Mouse (Mus musculus) cortical plate, adult 2 months (tissue): ENCODE measurements around the gene Myo5a. TPM values are rescaled to one million over a fixed set of nuclear protein-coding genes. Genes with fewer than 3 reads are reported as not detected.

ENCODE experiments used
- H3K27ac ChIP-seq: fragments of 200-500 bp; 2 replicates; pipeline ENCODE4 v1.5.1; 2012; ENCODE audit warnings: low read length, control low read depth, inconsistent platforms; ENCODE audit not compliant: insufficient read depth
- H3K4me1 ChIP-seq: fragments of 200-500 bp; 2 replicates; pipeline ENCODE4 v1.6.1; 2011; ENCODE audit warnings: low read length; ENCODE audit not compliant: control insufficient read depth, insufficient read depth
- H3K4me3 ChIP-seq: fragments of 200-500 bp; 2 replicates; pipeline ENCODE4 v1.5.1; 2011; ENCODE audit warnings: mild to moderate bottlenecking, low read length, control low read depth; ENCODE audit not compliant: insufficient read depth
- CTCF ChIP-seq: fragments of 200-500 bp; IDR thresholded peaks from 2 replicates; pipeline ENCODE4 v1.5.1; 2011; ENCODE audit warnings: mild to moderate bottlenecking, control low read depth, low read length; ENCODE audit not compliant: insufficient read depth; ENCODE audit errors: extremely low read depth
- POLR2A ChIP-seq: fragments of 200-500 bp; IDR thresholded peaks from 2 replicates; pipeline ENCODE4 v1.6.1; 2011; ENCODE audit warnings: mild to moderate bottlenecking, low read length, control low read depth; ENCODE audit not compliant: insufficient read depth; ENCODE audit errors: extremely low read depth
- polyA plus RNA-seq: library from polyadenylated mRNA; depleted of rRNA; stranded (reverse); fragments of >200 nt; gene quantifications from 2 replicates; pipeline ENCODE4 v1.2.3, GENCODE M21; 2012; rRNA removed

Myo5a gene
- polyA plus RNA-seq: 115 and 116 TPM in 2 replicates

DNA sequence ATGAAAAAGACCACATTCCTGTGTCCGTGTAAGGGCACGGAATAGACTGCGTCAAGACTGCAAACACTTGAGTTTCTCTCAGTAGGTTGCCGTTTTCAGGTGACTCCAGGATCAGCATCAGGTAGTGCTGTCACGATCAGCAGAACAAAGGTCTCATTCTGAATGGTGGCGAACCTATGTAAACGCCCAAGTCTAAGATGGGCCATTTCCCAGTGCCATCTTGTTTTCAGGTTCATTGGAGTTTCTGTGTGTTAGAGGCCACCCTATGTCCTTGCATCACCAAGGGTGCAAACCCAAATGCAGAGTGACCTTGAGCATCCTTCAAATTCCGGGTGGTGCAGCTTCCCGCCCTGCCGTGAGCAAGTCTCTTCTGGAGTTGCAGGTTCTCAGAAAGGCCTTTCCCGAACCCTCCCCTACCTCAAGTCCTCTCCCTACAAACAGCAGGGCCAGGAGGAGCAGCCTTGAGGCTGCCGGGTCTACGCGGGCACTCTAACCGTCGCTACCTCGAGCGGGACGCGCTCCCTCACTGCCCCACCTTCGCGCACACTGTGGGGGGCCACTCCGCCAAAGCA lies at the start of gene Myo5a:
Gene Myo5a, plus strand, starts transcription at position 559 of the 572 bp plus-strand sequence.
- Histone ChIP-seq H3K27ac (peak within 1 kb of the TSS; percentile 99), H3K4me3 (peak within 1 kb of the TSS; percentile 99), H3K4me1 (peaks cover 1% of the 10 kb centered on the region; the same call in 1 of the 2 replicates)
- no peak for TF ChIP-seq POLR2A

DNA sequence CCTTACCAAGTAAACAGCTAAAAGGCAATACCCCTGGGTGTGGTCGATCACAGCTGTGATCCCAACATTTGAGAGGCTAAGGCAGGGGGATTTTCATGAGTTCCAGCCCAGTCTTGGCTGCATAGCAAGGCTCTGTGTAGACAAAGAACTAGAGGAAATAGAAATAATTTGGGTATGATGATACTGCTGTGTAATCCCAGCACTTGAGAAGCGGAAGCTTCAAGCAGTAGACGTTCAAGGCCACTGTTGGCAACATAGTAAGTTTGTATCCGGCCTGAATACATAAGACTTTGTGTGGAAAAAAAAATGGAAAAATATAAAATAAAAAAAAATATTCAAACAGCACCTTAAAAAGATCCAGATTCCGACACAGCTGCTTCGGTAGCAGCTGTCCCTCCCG lies 48.3 kb upstream of the Myo5a start:
- Histone ChIP-seq H3K4me1 (no peaks in the 10 kb centered on the region), H3K4me3 (no peak overlapping the region), H3K27ac (no peak overlapping the region)
- TF ChIP-seq POLR2A (no peak), CTCF (no peak)

DNA sequence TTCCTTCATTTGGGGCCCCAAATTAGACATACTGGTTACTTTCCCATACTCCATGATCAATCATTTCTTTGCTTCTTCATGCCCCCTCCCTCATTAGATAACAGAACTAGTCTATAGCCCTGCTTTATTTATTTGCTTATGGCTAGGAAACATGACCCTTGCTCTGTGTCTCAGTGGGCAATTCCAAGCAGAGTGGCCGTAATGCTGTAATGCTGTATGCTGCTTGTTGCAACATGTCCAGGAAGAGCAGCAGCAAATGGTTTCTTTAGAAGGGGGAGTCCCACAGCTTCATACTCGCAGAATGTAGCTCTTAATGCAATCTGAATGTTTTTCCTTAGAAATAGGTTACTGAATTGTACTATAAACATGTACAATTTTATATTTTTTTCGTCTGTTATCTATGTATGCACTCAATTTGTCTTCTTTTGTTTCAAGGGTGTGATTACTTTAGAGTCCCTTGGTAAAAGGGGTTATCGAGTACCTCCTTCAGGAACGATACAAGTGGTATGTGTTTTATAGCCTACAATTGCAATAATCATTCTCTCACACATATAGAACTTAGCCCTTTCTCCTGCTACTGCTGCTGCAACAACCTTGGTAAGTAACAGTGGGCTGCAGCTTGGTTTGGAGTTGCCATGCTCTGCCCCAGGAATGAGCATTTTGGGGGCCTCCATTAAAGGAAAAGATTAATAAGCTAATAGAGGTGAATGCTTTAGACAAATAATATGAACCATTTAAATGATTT lies 47.5 kb upstream of the Myo5a start:
- no peak overlapping the region for H3K27ac ChIP-seq
- no peak for TF ChIP-seq CTCF
- TF ChIP-seq POLR2A: no peak
- H3K4me3 ChIP-seq: no peak overlapping the region
- no peaks in the 10 kb centered on the region for H3K4me1 ChIP-seq

DNA sequence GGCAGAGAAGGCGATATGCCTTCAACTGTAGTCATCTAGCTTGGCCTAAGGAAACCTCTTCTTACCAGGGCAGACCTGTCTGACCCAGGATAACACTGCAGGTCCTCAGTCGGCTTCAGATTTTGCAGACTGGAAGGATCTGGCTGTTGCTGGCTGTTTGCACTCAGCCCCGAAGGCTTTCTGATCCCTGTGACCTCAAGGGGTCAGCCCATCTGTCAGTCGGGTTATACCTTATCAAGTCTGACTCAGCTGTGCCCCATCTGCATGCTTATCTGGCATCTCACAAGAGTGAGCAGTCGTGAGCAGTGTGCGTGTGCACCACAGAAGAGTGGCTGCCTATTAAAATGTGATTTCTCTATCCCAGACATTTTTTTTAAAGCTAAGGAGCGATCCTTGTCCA lies 46.7 kb upstream of the Myo5a start:
- TF ChIP-seq CTCF (no peak), POLR2A (no peak)
- H3K4me1 ChIP-seq: no peaks in the 10 kb centered on the region
- no peak overlapping the region for H3K27ac ChIP-seq
- H3K4me3 ChIP-seq: no peak overlapping the region

DNA sequence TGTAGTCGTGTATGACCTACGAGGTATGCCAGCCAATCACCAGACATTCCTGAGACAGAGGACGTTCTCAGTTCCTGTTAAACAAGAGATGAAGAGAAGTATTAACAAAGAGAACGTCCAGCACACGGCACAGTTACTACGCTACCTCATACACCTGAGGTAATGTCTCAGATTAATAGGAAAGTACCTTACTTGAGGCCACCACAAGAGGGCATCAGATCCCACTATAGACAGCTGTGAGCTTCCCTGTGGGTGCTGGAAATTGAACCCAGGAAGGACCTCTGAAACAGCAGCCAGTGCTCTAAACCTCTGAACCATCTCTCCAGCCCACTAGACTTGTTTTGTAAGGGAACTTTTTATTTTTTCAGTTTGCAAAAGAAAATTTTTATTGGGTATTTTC lies 45.1 kb upstream of the Myo5a start:
- TF ChIP-seq POLR2A: no peak
- peak; percentile 25; the same call in 1 of the 2 replicates for TF ChIP-seq CTCF
- no peaks in the 10 kb centered on the region for H3K4me1 ChIP-seq
- no peak overlapping the region for H3K27ac ChIP-seq
- no peak overlapping the region for H3K4me3 ChIP-seq

DNA sequence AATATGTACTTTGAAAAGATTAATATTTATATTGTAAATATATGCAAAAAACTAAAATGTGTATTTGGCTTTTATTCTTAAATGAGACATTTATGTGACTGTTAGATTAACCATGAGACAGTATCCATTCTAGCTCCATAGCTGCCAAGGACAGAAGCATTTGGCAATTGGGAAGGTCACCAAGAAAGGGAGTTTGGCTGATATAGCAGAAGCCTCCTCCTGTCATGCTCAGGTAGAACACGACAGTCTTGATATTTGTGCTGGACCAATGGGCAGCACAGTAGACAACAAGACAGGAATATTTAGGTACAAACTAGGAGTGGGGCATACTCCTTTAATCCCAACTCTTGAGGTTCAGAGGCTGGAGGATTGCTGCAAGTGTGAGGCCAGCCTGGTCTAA lies 38.4 kb upstream of the Myo5a start:
- Histone ChIP-seq H3K4me1 (no peaks in the 10 kb centered on the region), H3K4me3 (no peak overlapping the region)
- TF ChIP-seq POLR2A (no peak), CTCF (no peak)

DNA sequence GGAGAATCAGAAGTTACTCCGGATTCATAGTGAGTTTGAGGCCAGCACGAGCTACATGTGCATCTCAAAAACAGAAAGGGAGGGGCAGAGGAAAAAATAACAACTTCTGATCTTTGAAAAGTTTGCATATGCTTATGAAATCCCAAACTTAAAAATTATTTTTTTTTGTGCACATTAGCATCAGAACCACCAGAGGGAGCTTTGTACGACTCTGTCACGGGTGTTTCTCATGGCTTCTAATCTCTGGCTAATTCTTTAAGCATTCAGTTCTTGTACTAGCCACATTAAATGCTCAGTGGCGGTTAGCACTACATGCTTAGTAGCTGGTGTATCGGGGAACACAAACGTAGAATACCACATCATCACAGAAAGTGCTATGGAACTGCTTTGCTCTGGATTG lies 37.7 kb upstream of the Myo5a start:
- H3K4me1 ChIP-seq: no peaks in the 10 kb centered on the region
- TF ChIP-seq CTCF (peak; percentile 29; the same call in 1 of the 2 replicates), POLR2A (no peak)
- no peak overlapping the region for H3K27ac ChIP-seq
- H3K4me3 ChIP-seq: no peak overlapping the region

More for the DNA sequence above, 38.4 kb upstream of the Myo5a start:
- no peak overlapping the region for H3K27ac ChIP-seq

DNA sequence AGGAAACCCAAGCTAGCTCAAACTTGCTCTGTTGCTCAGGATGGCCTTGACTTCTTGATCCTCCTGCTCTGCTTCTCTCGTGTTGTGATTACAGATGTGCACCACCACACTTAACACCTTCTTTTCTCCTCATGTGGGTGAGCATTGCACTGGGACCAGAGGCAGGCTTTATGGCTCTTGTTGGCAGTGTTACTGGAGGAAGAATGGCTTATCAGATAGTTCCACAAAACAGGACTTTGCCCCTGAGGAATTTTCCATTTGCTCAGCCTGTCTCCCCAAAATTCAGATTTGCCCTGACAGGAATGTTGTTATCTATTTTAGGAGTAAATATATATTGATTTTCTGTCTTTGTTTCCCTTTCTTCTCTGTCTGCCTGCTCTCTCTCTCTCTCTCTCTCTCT lies 36.1 kb upstream of the Myo5a start:
- TF ChIP-seq CTCF: no peak
- no peak for TF ChIP-seq POLR2A

DNA sequence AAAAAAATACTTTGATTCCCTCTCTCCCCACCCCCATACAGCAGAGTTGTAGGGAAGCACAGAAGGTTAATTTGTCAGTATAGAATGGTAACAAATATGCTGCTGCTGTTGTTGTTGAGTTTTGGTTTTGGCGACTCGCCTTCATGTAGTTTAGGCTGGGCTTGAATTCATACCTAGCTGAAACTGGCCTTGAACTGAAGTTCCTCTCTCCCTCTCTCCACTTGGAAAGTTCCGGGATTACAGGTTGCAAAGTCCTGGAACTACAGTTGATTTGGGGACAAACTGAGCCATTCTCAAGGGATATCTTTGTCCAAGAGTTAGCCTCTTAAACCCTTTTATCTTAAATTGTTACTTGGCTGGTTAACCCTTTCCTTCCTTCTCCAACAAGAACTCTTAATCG lies 34.9 kb upstream of the Myo5a start:
- peaks cover 3% of the 10 kb centered on the region; the same call in 1 of the 2 replicates for H3K4me1 ChIP-seq
- TF ChIP-seq POLR2A (no peak), CTCF (no peak)
- H3K4me3 ChIP-seq: no peak overlapping the region
- H3K27ac ChIP-seq: no peak overlapping the region

More for the DNA sequence above, 36.1 kb upstream of the Myo5a start:
- H3K27ac ChIP-seq: no peak overlapping the region
- H3K4me3 ChIP-seq: no peak overlapping the region
- peaks cover 3% of the 10 kb centered on the region; the same call in 1 of the 2 replicates for H3K4me1 ChIP-seq
